Mouse (Mus musculus): ENCODE results near the gene Olfr1104. TPM values are rescaled to one million over a fixed set of nuclear protein-coding genes. Genes with fewer than 3 reads are reported as not detected.

Olfr1104 gene
- not detected in 2 replicates for total RNA-seq (2017)

DNA sequence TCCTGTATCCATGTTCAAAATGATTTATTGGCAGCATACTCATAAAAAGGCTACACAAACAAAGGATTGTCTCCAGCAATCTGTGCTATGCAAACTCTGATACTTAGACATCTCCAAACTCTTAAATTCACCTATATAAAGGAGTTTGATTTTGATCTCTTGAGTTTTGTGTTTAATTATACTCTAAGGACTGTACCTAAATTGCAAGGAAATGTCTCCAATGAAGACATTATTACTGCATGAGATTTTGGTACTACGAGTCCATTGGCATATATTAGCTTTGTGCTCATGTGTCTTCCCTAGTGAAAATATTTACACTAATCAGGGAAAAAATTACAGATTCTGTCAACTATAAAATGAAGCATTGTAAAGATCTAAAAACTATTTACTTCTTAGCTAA is at the start of gene Olfr1104:
Olfr1104 (minus strand) TSS at position 101 of the 400 bp plus-strand sequence.
- no peak for ATAC-seq (replicated peaks in 1 of 2; ENCODE audit: insufficient read depth in 1 of 2, low FRiP score in 2 of 2, low TSS enrichment in 1 of 2, low read depth in 1 of 2, poor library complexity in 2 of 2, severe bottlenecking in 2 of 2)

DNA sequence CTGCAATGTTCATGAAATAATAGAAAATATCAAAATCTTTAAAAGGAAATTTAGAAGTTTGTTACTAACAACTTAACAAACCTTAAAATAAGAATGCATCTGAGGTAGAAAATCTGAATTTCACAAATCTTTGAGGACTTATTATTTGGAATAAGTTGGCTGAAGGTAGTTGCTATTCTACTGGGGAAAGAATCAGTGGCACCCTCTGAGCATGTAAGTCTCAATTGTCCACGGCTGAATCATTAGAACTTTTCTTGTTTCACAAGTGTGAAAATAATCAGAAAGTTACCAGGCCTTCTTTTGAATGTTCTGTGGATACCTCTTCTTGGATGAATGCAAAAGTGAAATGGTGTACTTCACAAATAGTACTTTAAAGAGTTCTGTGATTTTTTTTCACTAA is 48.8 kb upstream of the Olfr1104 start, which contains the start of gene Olfr1107:
Olfr1107 (minus strand) TSS at position 101 of the 400 bp plus-strand sequence.
- ATAC-seq (replicated peaks in 1 of 2; ENCODE audit: insufficient read depth in 1 of 2, low FRiP score in 2 of 2, low TSS enrichment in 1 of 2, low read depth in 1 of 2, poor library complexity in 2 of 2, severe bottlenecking in 2 of 2): no peak

DNA sequence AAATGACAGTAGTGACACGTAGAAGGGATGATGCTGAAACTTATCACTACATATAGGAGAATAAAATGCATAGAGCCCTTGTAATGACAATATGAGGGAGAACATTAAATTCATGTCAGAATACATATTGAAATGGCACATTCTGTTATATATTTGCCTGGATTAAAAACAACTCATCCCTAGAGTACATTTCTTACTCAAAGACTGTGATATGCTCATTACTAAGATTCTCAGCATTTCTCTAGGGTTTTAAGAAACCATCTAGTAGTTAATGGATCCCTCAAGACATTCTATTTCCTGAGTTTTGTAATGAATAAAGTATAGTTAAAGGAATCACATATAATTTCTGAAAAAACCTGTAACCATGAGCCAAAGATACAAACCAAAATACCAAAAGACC is 25.3 kb upstream of the Olfr1104 start, which contains the start of gene Olfr1106:
Olfr1106 (minus strand) TSS at position 101 of the 400 bp plus-strand sequence.
- no peak for ATAC-seq (replicated peaks in 1 of 2; ENCODE audit: insufficient read depth in 1 of 2, low FRiP score in 2 of 2, low TSS enrichment in 1 of 2, low read depth in 1 of 2, poor library complexity in 2 of 2, severe bottlenecking in 2 of 2)

DNA sequence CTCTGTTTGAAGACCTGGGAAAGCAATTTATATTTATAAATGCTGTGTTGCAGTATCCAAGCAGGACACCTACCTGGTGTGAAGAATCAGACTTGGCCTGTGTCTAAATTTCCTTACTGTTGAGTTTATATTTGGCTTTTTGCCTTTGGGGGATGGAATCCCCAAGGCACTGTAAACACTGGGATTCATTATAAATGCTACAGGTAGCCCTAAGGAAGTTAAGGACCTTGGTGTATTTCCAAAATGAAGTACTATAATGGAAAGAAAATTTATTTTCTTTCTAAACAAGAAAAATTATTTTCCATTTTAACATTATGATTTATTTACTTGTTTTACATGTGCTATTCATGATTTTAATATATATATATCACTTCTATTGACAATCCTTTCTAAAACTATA is 9.6 kb upstream of the Olfr1104 start, which contains the start of gene Olfr1105:
Olfr1105 (minus strand) TSS at position 101 of the 400 bp plus-strand sequence.
- ATAC-seq (replicated peaks in 1 of 2; ENCODE audit: insufficient read depth in 1 of 2, low FRiP score in 2 of 2, low TSS enrichment in 1 of 2, low read depth in 1 of 2, poor library complexity in 2 of 2, severe bottlenecking in 2 of 2): no peak

DNA sequence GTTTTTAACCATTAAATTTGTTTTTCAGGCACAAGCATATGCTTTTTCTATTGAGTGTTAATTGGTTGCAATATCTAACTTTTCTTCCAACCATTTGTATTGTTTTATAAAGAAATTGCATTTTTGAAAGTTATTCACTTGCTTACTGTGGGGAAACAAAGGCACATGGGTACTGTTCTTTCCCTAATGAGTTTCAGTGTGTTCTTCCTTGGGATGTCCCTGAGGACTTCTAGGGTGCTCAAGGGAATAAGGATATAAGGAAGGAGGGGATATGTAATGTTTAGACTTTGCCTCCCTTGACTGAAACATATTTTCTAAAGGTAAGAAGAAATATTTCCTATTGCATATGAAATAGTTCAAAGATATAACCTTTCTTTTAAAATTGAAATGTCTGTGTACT is 28.8 kb downstream of the Olfr1104 start, which contains the start of gene Olfr1102:
Olfr1102 (plus strand) TSS at position 301 of the 400 bp plus-strand sequence.
- no peak for ATAC-seq (replicated peaks in 1 of 2; ENCODE audit: insufficient read depth in 1 of 2, low FRiP score in 2 of 2, low TSS enrichment in 1 of 2, low read depth in 1 of 2, poor library complexity in 2 of 2, severe bottlenecking in 2 of 2)

DNA sequence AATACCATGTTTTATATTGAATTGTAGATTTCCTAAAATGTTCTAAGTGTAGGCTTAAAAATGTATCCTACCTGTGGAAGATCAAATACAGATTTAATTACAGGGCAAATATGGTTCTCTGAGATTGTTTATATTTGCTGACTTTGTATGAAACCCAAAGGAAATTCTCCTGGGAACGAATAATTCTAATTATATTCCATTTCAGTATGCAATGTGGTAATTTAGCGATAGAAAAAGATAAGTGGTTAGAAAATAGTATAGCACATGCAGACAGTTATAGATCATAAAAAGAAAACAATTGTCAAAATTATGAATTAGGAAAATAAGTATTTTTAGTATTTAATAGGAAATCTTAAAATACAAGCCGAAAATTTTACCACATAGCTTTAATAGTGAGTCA is 35.8 kb downstream of the Olfr1104 start, which contains the start of gene Olfr1101:
Olfr1101 (minus strand) TSS at position 101 of the 400 bp plus-strand sequence.
- ATAC-seq (replicated peaks in 1 of 2; ENCODE audit: insufficient read depth in 1 of 2, low FRiP score in 2 of 2, low TSS enrichment in 1 of 2, low read depth in 1 of 2, poor library complexity in 2 of 2, severe bottlenecking in 2 of 2): no peak

DNA sequence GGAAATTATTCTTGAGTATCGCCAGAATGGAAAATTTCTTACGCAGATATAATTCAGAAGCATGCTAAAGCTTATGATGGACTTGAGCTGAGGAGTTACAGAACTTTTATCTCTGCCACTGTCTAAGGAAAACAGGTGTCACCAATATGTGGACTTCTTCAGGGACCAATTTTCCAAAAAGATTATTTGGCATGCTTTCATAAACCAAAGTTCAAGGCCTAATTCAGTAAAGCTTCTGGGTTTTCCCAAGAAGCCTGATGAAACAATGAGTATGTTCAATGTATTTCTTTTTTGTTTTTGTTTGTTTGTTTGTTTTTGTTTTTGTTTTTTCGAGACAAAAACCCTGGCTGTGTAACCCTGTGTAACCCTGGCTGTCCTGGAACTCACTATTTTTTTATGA is 47.0 kb downstream of the Olfr1104 start, which contains the start of gene Olfr1100:
Olfr1100 (minus strand) TSS at position 101 of the 400 bp plus-strand sequence.
- ATAC-seq (replicated peaks in 1 of 2; ENCODE audit: insufficient read depth in 1 of 2, low FRiP score in 2 of 2, low TSS enrichment in 1 of 2, low read depth in 1 of 2, poor library complexity in 2 of 2, severe bottlenecking in 2 of 2): no peak

Other genes starting within 250 kb of the Olfr1104 start
- gene Olfr1093, start 244.6 kb downstream of the Olfr1104 start, total RNA-seq (2017): not detected in 2 replicates
- not detected in 2 replicates for gene Olfr141, start 217.1 kb downstream of the Olfr1104 start, total RNA-seq (2017)
- gene Olfr1094, start 202.4 kb downstream of the Olfr1104 start, total RNA-seq (2017): not detected in 2 replicates
- gene Olfr1095, start 175.4 kb downstream of the Olfr1104 start, total RNA-seq (2017): not detected in 2 replicates
- gene Gm13723, start 152.3 kb downstream of the Olfr1104 start, total RNA-seq (2017): not detected in 2 replicates
- not detected in 2 replicates for gene Olfr1097, start 134.9 kb downstream of the Olfr1104 start, total RNA-seq (2017)
- not detected in 2 replicates for gene Olfr1098, start 102.5 kb downstream of the Olfr1104 start, total RNA-seq (2017)
- not detected in 2 replicates for gene Olfr1099, start 66.4 kb downstream of the Olfr1104 start, total RNA-seq (2017)
- not detected in 2 replicates for gene Olfr1100, start 47.1 kb downstream of the Olfr1104 start, total RNA-seq (2017)
- not detected in 2 replicates for gene Olfr1101, start 35.9 kb downstream of the Olfr1104 start, total RNA-seq (2017)
- gene Olfr1102, start 28.7 kb downstream of the Olfr1104 start, total RNA-seq (2017): not detected in 2 replicates
- gene Olfr1105, start 9.5 kb upstream of the Olfr1104 start, total RNA-seq (2017): not detected in 2 replicates
- not detected in 2 replicates for gene Olfr1106, start 25.2 kb upstream of the Olfr1104 start, total RNA-seq (2017)
- gene Olfr1107, start 48.7 kb upstream of the Olfr1104 start, total RNA-seq (2017): not detected in 2 replicates
- not detected in 2 replicates for gene Olfr1109, start 68.9 kb upstream of the Olfr1104 start, total RNA-seq (2017)
- gene Olfr259, start 87.5 kb upstream of the Olfr1104 start, total RNA-seq (2017): not detected in 2 replicates
- not detected in 2 replicates for gene Olfr1110, start 113.2 kb upstream of the Olfr1104 start, total RNA-seq (2017)
- not detected in 2 replicates for gene Olfr1111, start 125.5 kb upstream of the Olfr1104 start, total RNA-seq (2017)
- not detected in 2 replicates for gene Olfr1112, start 160.7 kb upstream of the Olfr1104 start, total RNA-seq (2017)
- not detected in 2 replicates for gene Olfr1113, start 181.9 kb upstream of the Olfr1104 start, total RNA-seq (2017)
- gene Olfr1115, start 220.9 kb upstream of the Olfr1104 start, total RNA-seq (2017): not detected in 2 replicates
- gene Olfr1116, start 240.5 kb upstream of the Olfr1104 start, total RNA-seq (2017): not detected in 2 replicates